Mouse (Mus musculus) hindbrain, embryonic 11.5 days (tissue): ENCODE results near the gene Ccdc125. TPM values are rescaled to one million over a fixed set of nuclear protein-coding genes. Genes with fewer than 3 reads are reported as not detected.
"Not testable (repeated sequence)": the region's sequence is repeated elsewhere in the genome, so short reads cannot be mapped to it uniquely, and the experiment has no call there.

Experiments
- ATAC-seq: fragments of 200-750 bp; cut with Nextera tagmentation; 2 replicates; pipeline ENCODE4 v1.8.0; 2017; ENCODE audit warnings: mild to moderate bottlenecking, moderate TSS enrichment, moderate library complexity; ENCODE audit not compliant: low FRiP score
- DNase-seq: peaks from one replicate; pipeline ENCODE4 v3.0.0-alpha.2; 2015; ENCODE audit warnings: low spot score
- H3K27ac ChIP-seq: fragments of 300-500 bp; sonication (generic); 2 replicates; pipeline ENCODE4 v1.5.1; 2014; ENCODE audit warnings: mild to moderate bottlenecking, low read depth, low read length
- H3K27me3 ChIP-seq: fragments of 300-500 bp; sonication (generic); 2 replicates; pipeline ENCODE4 v1.6.1; 2014; ENCODE audit warnings: mild to moderate bottlenecking, low read length, moderate library complexity, mixed read lengths; ENCODE audit not compliant: control insufficient read depth, insufficient read depth
- H3K36me3 ChIP-seq: fragments of 300-500 bp; sonication (generic); 2 replicates; pipeline ENCODE4 v1.6.1; 2014; ENCODE audit warnings: mild to moderate bottlenecking, low read length, moderate library complexity, mixed read lengths; ENCODE audit not compliant: control insufficient read depth, insufficient read depth
- H3K4me1 ChIP-seq: fragments of 300-500 bp; sonication (generic); replicated peaks from 2 replicates; pipeline ENCODE4 v1.6.1; 2014; ENCODE audit warnings: low read length, mixed read lengths; ENCODE audit not compliant: control insufficient read depth, insufficient read depth
- H3K4me2 ChIP-seq: fragments of 300-500 bp; sonication (generic); replicated peaks from 2 replicates; pipeline ENCODE4 v1.6.1; 2014; ENCODE audit warnings: mild to moderate bottlenecking, low read depth, low read length
- H3K4me3 ChIP-seq: fragments of 300-500 bp; sonication (generic); 2 replicates; pipeline ENCODE4 v1.5.1; 2014; ENCODE audit warnings: low read depth, low read length
- H3K9ac ChIP-seq: fragments of 300-500 bp; sonication (generic); 2 replicates; pipeline ENCODE4 v1.6.1; 2014; ENCODE audit warnings: low read depth, low read length
- H3K9me3 ChIP-seq: fragments of 300-500 bp; sonication (generic); 2 replicates; pipeline ENCODE4 v1.6.1; 2016; ENCODE audit warnings: low read length; ENCODE audit not compliant: control insufficient read depth
- WGBS: fragments of 180-500 bp; shearing (Covaris S2); extraction: QIAGEN DNeasy Blood & Tissue Kit; methylation state at CpG from one replicate; pipeline ENCODE4 v1.1.7; 2014; 5-methylcytosine and 5-hydroxymethylcytosine counted together
- polyA plus RNA-seq: library from polyadenylated mRNA; unstranded; fragments of >200 nt; fragmentation: Nextera tagmentation; extraction: Ambion mirVana; gene quantifications from 2 replicates; pipeline ENCODE4 v1.2.1, GENCODE M21; 2014

Gene Ccdc125
- polyA plus RNA-seq, 1 experiment from 2014 or later, result 2.7 TPM

DNA sequence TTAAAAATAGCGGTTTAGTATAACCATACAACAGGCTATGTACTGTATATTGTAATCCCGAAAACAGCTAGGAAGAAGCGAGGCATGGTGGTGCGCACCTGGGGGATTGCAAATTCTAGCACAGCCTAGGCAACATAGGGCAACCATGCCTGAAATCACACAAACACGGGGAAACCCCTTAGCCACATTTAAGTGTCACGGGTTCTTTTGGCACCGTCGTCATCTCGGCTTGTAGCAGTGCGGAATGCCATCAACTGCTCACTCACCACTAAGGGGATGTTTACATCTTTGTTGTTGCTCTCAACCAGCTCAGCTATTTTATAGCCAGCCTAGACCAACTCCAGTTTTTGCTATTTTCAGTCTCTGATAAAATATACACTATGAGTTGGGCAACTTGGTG, 29.3 kb downstream of the Ccdc125 start:
- Histone ChIP-seq H3K9ac (no peak overlapping the region), H3K27me3 (no peaks in the 10 kb centered on the region), H3K27ac (no peak overlapping the region), H3K4me1 (no peaks in the 10 kb centered on the region), H3K36me3 (peaks cover 11% of the 10 kb centered on the region), H3K4me2 (no peak overlapping the region), H3K9me3 (no peaks in the 10 kb centered on the region), H3K4me3 (no peak overlapping the region)
- ATAC-seq, result no peak
- 95% methylated on average over 10 of the region's 10 CpGs for WGBS
- DNase-seq, result no peak

DNA sequence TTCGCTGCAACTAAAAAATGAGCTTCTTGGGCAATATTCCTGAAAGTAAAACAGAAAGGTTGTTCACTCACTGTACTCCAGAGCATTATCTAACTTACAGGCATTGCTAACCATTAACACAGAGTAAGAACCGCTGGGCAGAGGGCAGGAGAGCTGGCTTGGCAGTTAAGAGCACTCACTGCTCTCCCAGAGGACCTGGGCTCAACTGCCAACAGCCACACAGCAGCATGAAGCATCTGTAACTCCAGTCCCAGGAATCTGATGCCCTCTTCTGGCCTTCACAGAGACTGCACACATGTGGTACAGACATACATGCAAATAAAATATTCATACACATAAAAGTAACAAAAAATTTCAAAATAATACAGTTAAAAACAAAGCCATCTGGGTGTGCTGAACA, 34.0 kb downstream of the Ccdc125 start:
- H3K4me1 ChIP-seq, result no peaks in the 10 kb centered on the region
- H3K27me3 ChIP-seq, result no peaks in the 10 kb centered on the region
- no peak overlapping the region for H3K27ac ChIP-seq
- H3K9ac ChIP-seq, result no peak overlapping the region
- no peak for ATAC-seq
- H3K4me2 ChIP-seq, result no peak overlapping the region
- H3K4me3 ChIP-seq, result no peak overlapping the region
- peaks cover 21% of the 10 kb centered on the region for H3K36me3 ChIP-seq
- DNase-seq, result no peak
- no peaks in the 10 kb centered on the region for H3K9me3 ChIP-seq
- WGBS, result 95% methylated on average over 2 of the region's 2 CpGs

DNA sequence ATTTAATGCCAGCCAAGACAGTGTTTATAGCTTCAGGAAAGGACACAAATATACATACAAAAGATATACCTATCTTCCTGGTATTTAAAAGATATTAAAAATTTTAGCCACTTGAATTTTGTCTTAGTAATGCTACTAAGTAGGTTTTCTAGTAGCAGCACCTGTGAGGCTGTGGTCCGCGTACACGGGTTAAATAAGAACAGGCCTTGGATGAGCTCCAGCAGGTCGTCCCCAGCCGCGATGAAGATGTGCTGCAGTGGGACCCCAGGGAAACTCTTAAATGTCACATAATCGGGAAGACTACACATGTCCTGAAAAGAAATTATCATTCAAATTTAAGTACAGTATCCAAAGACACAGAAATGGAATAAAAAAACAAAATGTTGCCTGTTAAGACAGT, 36.7 kb downstream of the Ccdc125 start:
- peaks cover 21% of the 10 kb centered on the region for H3K36me3 ChIP-seq
- WGBS, result 96% methylated on average over 7 of the region's 7 CpGs
- H3K27ac ChIP-seq, result no peak overlapping the region
- DNase-seq (no peak), ATAC-seq (no peak)
- H3K4me1 ChIP-seq, result no peaks in the 10 kb centered on the region
- H3K4me3 ChIP-seq, result no peak overlapping the region
- H3K9me3 ChIP-seq, result no peaks in the 10 kb centered on the region
- H3K9ac ChIP-seq, result no peak overlapping the region
- no peak overlapping the region for H3K4me2 ChIP-seq
- H3K27me3 ChIP-seq, result no peaks in the 10 kb centered on the region

DNA sequence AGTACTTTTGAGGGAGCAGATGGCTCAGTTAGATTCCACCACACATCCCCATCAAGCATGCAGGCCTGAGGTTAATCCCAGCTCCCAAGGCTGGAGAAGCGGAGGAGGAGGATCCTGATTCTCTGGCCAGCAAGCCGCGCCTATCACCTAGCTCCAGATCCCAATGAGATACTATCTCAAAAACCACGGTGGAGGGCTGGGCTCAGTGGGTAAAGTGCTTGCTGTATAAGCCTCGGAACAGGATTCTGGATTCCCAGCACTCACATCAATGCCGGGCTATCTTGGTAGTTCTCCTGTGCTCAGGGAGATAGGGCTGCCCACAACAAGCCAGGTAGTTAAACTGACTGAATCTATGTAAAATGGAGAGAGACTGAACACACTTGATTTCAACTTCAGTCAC, 46.0 kb downstream of the Ccdc125 start:
- ATAC-seq (no peak), DNase-seq (no peak)
- Histone ChIP-seq H3K4me2 (no peak overlapping the region), H3K4me1 (no peaks in the 10 kb centered on the region), H3K36me3 (peaks cover 7% of the 10 kb centered on the region), H3K9ac (no peak overlapping the region), H3K9me3 (no peaks in the 10 kb centered on the region), H3K27me3 (no peaks in the 10 kb centered on the region), H3K4me3 (no peak overlapping the region), H3K27ac (no peak overlapping the region)
- WGBS, result 96% methylated on average over 6 of the region's 6 CpGs

DNA sequence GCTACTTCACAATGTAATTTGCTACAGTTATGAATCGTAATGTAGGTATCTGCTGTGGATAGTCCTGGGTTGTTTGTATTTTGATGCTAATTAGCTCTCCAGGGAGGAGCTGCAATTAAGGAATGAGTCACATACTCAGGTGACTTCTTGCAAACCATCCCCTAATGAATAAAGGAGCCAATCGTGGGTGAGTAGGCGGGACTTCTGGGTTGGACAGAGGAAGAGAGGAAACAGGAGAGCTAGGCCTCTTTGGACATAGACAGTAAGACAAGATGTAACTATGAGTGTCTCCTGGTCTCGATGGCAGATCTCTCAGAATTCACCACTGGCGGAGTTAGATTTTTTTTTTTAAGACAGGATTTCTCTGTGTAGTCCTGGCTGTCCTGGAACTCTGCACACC, 52.1 kb downstream of the Ccdc125 start:
- no peak for ATAC-seq
- H3K36me3 ChIP-seq, result no peaks in the 10 kb centered on the region
- 92% methylated on average over 5 of the region's 5 CpGs for WGBS
- no peaks in the 10 kb centered on the region for H3K9me3 ChIP-seq
- H3K4me1 ChIP-seq, result no peaks in the 10 kb centered on the region
- H3K27me3 ChIP-seq, result no peaks in the 10 kb centered on the region
- H3K4me3 ChIP-seq, result no peak overlapping the region
- DNase-seq, result no peak
- no peak overlapping the region for H3K27ac ChIP-seq
- no peak overlapping the region for H3K4me2 ChIP-seq
- no peak overlapping the region for H3K9ac ChIP-seq

DNA sequence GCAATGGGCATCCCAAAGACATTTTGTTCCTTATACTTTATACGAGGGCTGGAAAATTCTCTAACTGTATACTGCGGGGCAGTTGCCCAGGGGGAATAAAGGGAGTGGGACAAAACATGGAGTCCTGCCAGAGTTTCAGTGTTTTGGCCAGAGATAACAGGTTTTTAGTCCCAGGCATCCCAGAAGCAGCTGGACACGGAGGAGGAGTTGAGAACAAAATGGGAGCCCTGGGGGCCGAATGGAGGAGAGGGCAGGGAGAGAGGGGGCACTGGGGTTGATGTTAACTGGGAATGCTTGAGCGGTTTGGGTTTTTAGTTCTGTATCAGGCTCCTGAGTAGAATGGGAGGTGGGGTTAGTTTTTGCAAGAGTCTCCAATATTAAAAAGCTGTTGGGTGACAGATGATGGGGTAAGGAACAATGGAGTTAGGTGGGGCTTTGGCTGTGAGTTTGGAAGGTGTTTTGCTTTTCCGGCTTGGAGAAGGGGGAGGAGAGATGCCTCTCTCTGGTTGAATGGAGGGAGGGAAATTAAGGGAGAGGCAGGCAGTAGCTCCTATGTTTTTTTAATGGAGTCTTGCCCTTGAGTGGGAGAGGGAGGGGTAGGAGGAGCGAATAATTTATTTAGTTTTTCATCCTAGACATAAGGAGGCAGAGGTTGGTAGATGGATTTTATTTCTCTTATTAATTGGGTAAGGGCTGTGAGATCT, 54.7 kb downstream of the Ccdc125 start:
- Histone ChIP-seq H3K27me3 (no peaks in the 10 kb centered on the region), H3K9ac (no peak overlapping the region), H3K4me1 (no peaks in the 10 kb centered on the region), H3K4me3 (no peak overlapping the region), H3K9me3 (no peaks in the 10 kb centered on the region), H3K27ac (no peak overlapping the region), H3K36me3 (peaks cover 2% of the 10 kb centered on the region; the same call in 1 of the 2 replicates), H3K4me2 (no peak overlapping the region)
- DNase-seq (no peak), ATAC-seq (no peak)
- 84% methylated on average over 7 of the region's 7 CpGs for WGBS

DNA sequence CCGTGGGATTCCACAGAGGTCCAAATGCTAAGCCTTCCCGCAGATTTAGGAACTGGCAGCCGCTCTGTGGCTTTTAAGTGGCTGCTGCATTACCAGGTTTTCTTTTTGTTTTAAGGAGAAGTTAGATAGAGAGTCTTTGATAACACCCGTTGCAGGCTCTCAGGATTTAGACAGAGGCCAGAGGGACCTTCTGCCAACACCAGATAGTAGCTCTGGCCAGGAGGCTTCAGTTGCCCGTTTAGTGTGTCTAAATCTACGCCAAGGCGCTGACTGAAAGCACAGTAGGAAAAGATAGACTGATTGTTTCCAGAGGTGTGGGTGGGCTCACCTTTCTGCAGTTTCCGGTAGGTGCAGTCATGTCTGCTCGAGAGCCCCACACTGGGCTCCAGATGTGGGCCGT, 55.7 kb downstream of the Ccdc125 start:
- Histone ChIP-seq H3K9me3 (no peaks in the 10 kb centered on the region), H3K9ac (no peak overlapping the region), H3K27me3 (no peaks in the 10 kb centered on the region), H3K4me3 (no peak overlapping the region), H3K36me3 (peaks cover 2% of the 10 kb centered on the region; the same call in 1 of the 2 replicates), H3K4me2 (no peak overlapping the region), H3K4me1 (no peaks in the 10 kb centered on the region), H3K27ac (no peak overlapping the region)
- no peak for ATAC-seq
- no peak for DNase-seq
- 89% methylated on average over 10 of the region's 10 CpGs for WGBS

DNA sequence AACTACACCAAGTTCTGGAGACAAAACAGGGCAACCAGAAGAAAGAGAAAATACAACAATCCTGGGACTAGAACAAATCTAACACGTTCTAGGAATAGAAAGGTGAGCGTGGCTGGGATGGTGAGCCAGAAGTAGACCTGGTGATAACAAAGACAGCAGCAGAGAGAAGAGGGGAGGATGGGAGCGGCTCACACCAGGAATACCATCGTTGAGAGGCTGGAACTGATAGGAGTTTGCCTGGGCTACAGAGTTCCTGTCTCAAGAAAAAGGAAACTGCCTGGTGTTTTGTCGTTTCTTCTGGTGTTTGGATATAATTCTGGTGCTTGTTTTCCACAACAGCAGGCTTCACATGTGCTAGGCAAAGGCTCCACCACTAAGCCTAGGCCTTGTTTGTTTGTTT, 58.6 kb downstream of the Ccdc125 start:
- WGBS, result 90% methylated on average over 5 of the region's 5 CpGs
- H3K27ac ChIP-seq, result no peak overlapping the region
- H3K27me3 ChIP-seq, result no peaks in the 10 kb centered on the region
- no peaks in the 10 kb centered on the region for H3K9me3 ChIP-seq
- no peak for DNase-seq
- H3K4me2 ChIP-seq, result no peak overlapping the region
- no peaks in the 10 kb centered on the region for H3K4me1 ChIP-seq
- no peak overlapping the region for H3K9ac ChIP-seq
- peaks cover 2% of the 10 kb centered on the region; the same call in 1 of the 2 replicates for H3K36me3 ChIP-seq
- ATAC-seq, result no peak
- no peak overlapping the region for H3K4me3 ChIP-seq

DNA sequence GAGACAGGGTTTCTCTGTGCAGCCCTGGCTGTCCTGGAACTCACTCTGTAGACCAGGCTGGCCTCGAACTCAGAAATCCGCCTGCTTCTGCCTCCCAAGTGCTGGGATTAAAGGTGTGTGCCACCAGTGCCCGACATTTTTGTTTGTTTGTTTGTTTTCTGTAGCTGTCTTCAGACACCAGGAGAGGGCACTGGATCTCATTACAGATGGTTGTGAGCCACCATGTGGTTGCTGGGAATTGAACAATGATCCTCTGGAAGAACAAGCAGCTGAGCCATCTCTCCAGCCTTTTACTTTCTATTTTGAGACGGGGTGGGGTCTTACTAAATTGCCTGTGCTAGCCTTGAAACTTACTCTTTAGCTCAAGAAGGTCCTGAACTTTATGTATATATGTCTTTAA, 59.0 kb downstream of the Ccdc125 start:
- not testable (repeated sequence) for H3K9ac ChIP-seq, H3K27me3 ChIP-seq, H3K36me3 ChIP-seq, H3K27ac ChIP-seq, H3K9me3 ChIP-seq, DNase-seq, H3K4me2 ChIP-seq, ATAC-seq, H3K4me3 ChIP-seq, H3K4me1 ChIP-seq
- WGBS, result 95% methylated on average over 4 of the region's 4 CpGs
